Mouse (Mus musculus) liver, postnatal 0 days (tissue): ENCODE measurements at regions not wholly inside any gene's neighbourhood (a gene's known extent, or its start where the extent isn't known, plus 50 kb on each side); places are given as distances from the start of the nearest gene placed in this dataset.

Experiments used
- CTCF ChIP-seq: sonication (generic); IDR thresholded peaks from 2 replicates; pipeline ENCODE4 v1.5.1; 2016; ENCODE audit warnings: antibody characterized with exemption, low read depth
- EP300 ChIP-seq: IDR thresholded peaks from 2 replicates; pipeline ENCODE4 v1.6.1; 2016; ENCODE audit warnings: antibody characterized with exemption, low read depth, mild to moderate bottlenecking

GRCm38 (mm10) chr13:110895349-110895748 lies 359.5 kb upstream of the Actbl2 start:
- TF ChIP-seq CTCF (no peak), EP300 (no peak)
